Mouse (Mus musculus): Measurements from ENCODE around the gene Ddit4l.
"Not testable (repeated sequence)": the region's sequence is repeated elsewhere in the genome, so short reads cannot be mapped to it uniquely, and the experiment has no call there.

Ddit4l gene

DNA sequence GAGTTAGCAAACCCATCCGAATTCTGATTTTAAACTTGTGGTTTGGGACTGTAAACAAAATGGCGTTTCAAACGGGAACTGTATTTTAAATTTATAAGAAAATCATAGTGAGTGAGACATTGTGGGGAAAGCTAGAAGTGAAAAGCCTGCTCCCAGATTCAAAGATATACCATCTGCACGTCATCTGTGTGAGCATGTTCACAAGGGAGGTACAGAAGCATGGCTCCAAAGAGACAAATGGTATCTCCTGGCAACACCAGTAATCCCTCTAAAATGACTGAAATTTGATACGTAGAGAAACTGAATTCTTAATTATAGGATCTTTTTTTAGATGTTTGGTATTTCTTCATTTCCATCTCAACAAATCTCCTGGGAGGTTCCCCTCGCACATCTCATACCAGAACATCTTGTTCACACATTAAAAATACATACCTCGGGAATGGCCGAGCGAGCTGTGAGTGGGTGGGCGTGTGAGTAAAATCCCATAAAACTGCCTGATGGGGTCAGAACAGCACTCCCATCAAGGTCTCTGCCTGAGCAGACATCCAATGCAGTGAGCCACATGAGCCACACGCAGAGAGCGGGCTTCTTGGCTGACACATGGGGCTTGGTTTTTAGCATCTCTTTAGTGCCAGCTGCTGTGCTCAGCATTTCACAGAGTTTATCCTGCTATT, 26.2 kb downstream of the Ddit4l start:
- peak in 1 of 2 experiments; percentile 12 for DNase-seq

DNA sequence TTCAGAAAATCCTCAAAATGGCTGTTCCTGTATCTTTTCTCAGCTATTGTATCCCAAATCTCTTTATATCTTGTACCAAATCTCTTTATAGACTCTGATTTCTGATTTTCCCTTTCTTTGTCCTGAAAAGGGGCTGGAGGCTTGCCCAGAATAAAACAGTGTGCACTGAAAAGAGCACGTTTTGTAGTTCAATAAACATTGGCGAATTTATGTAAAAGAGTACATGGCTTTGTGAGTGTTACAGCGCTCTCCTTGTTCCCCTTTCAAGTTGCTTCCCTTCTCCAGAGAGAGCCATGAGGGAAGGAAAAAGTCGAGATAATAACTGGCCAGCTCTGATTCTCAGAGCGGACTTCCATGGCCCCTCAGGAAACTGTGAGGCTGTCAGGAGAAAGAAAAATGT, 27.7 kb downstream of the Ddit4l start:
- DNase-seq: no peak

DNA sequence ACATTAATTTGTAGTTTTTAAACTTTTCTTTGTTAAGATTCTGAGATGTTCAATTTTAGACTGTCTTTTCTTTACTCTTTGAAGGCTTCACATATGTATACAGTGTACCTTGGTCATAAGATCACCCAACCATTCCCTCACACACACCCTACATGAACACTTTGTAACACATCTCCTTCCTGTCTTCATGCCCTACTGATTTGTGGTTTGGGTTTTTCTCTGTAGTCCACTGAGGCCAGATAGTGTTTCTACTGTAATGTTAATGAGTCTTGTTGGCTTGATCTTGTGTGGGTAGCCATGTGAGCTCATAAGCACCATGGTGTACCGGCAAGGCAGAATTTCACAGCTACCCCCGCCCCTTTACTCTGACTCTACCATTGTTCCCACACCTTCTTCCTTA, 31.4 kb downstream of the Ddit4l start:
- no peak for DNase-seq

DNA sequence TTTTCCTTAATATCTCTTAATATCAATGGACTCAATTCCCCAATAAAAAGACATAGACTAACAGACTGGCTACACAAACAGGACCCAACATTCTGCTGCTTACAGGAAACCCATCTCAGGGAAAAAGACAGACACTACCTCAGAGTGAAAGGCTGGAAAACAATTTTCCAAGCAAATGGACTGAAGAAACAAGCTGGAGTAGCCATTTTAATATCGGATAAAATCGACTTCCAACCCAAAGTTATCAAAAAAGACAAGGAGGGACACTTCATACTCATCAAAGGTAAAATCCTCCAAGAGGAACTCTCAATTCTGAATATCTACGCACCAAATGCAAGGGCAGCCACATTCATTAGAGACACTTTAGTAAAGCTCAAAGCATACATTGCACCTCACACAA, 49.8 kb downstream of the Ddit4l start, which contains the start of gene Gm21962:
Gene Gm21962 (plus strand): TSS at position 301 of the 400 bp plus-strand sequence.
- not testable (repeated sequence) for DNase-seq
